Mouse (Mus musculus): ENCODE measurements around the gene Nsg2. TPM values are rescaled to one million over a fixed set of nuclear protein-coding genes. Genes with fewer than 3 reads are reported as not detected.
"Not testable (repeated sequence)": the region's sequence is repeated elsewhere in the genome, so short reads cannot be mapped to it uniquely, and the experiment has no call there.

Nsg2 gene
- 7.6 and 7.9 TPM in 2 replicates for polyA plus RNA-seq (2015; fragmentation: Nextera tagmentation; extraction: Ambion mirVana)

GRCm38 (mm10) chr11:32000281-32000680, at the start of gene Nsg2:
Gene Nsg2, plus strand, starts transcription at chr11:32000463.
- Histone ChIP-seq H3K9me3 (no peaks in the 10 kb centered on the region), H3K4me1 (peaks cover 34% of the 10 kb centered on the region), H3K9ac (peak within 1 kb of the TSS; percentile 56), H3K36me3 (no peaks in the 10 kb centered on the region), H3K27ac (no peak within 1 kb of the TSS), H3K27me3 (peaks cover 14% of the 10 kb centered on the region), H3K4me3 (peak within 1 kb of the TSS; percentile 35), H3K4me2 (replicated peaks) (peak within 1 kb of the TSS; percentile 63)
- peak; percentile 82 for ATAC-seq (ENCODE audit: low FRiP score, low read depth)
- 1% methylated on average over 16 of the region's 16 CpGs for WGBS

GRCm38 (mm10) chr11:31960071-31960470, 40.2 kb upstream of the Nsg2 start:
- H3K9me3 ChIP-seq: no peaks in the 10 kb centered on the region
- H3K4me2 ChIP-seq (replicated peaks): no peak overlapping the region
- ATAC-seq (ENCODE audit: low FRiP score, low read depth): no peak
- no peak overlapping the region for H3K27ac ChIP-seq
- no peaks in the 10 kb centered on the region for H3K36me3 ChIP-seq
- no peak overlapping the region for H3K4me3 ChIP-seq
- H3K9ac ChIP-seq: no peak overlapping the region
- H3K27me3 ChIP-seq: no peaks in the 10 kb centered on the region
- H3K4me1 ChIP-seq: no peaks in the 10 kb centered on the region

- no peaks in the 10 kb centered on the region for H3K36me3 ChIP-seq
- no peak overlapping the region for H3K9ac ChIP-seq
- H3K27ac ChIP-seq: no peak overlapping the region
- H3K4me1 ChIP-seq: 0 out of 2 replicates have a peak, but pooled peaks cover 3% of the 10 kb centered on the region
- 88% methylated on average over 1 of the region's 1 CpGs for WGBS
- H3K4me3 ChIP-seq: no peak overlapping the region
- H3K9me3 ChIP-seq: no peaks in the 10 kb centered on the region
- H3K27me3 ChIP-seq: no peaks in the 10 kb centered on the region
- H3K4me2 ChIP-seq (replicated peaks): no peak overlapping the region
- ATAC-seq (ENCODE audit: low FRiP score, low read depth): no peak
Observed at GRCm38 (mm10) chr11:31963993-31964392, 36.3 kb upstream of the Nsg2 start.

GRCm38 (mm10) chr11:31965256-31966134, 34.8 kb upstream of the Nsg2 start, which contains the start of gene 4930524B15Rik:
Gene 4930524B15Rik, plus strand, starts transcription at chr11:31965592.
- no peaks in the 10 kb centered on the region for H3K27me3 ChIP-seq
- ATAC-seq (ENCODE audit: low FRiP score, low read depth): peak; percentile 57
- peak within 1 kb of the TSS; percentile 67 for H3K4me2 ChIP-seq (replicated peaks)
- H3K4me1 ChIP-seq: 0 out of 2 replicates have a peak, but pooled peaks cover 3% of the 10 kb centered on the region
- peak within 1 kb of the TSS; percentile 65 for H3K9ac ChIP-seq
- H3K27ac ChIP-seq: no peak within 1 kb of the TSS
- WGBS: 38% methylated on average over 49 of the region's 49 CpGs
- no peaks in the 10 kb centered on the region for H3K9me3 ChIP-seq
- H3K4me3 ChIP-seq: peak within 1 kb of the TSS; percentile 39
- no peaks in the 10 kb centered on the region for H3K36me3 ChIP-seq

- 82% methylated on average over 4 of the region's 4 CpGs for WGBS
- no peak for ATAC-seq (ENCODE audit: low FRiP score, low read depth)
Observed at GRCm38 (mm10) chr11:31974132-31974531, 26.1 kb upstream of the Nsg2 start.

GRCm38 (mm10) chr11:31974826-31975225, 25.4 kb upstream of the Nsg2 start:
- no peak overlapping the region for H3K27ac ChIP-seq
- H3K9ac ChIP-seq: no peak overlapping the region
- H3K36me3 ChIP-seq: no peaks in the 10 kb centered on the region
- ATAC-seq (ENCODE audit: low FRiP score, low read depth): no peak
- H3K27me3 ChIP-seq: no peaks in the 10 kb centered on the region
- no peak overlapping the region for H3K4me3 ChIP-seq
- no peak overlapping the region for H3K4me2 ChIP-seq (replicated peaks)
- H3K9me3 ChIP-seq: no peaks in the 10 kb centered on the region
- H3K4me1 ChIP-seq: no peaks in the 10 kb centered on the region
- 58% methylated on average over 8 of the region's 8 CpGs for WGBS

More at GRCm38 (mm10) chr11:31974132-31974531, 26.1 kb upstream of the Nsg2 start:
- H3K27ac ChIP-seq: no peak overlapping the region
- no peaks in the 10 kb centered on the region for H3K4me1 ChIP-seq
- no peaks in the 10 kb centered on the region for H3K36me3 ChIP-seq
- no peaks in the 10 kb centered on the region for H3K27me3 ChIP-seq
- no peak overlapping the region for H3K4me3 ChIP-seq
- H3K9ac ChIP-seq: no peak overlapping the region
- H3K4me2 ChIP-seq (replicated peaks): no peak overlapping the region
- no peaks in the 10 kb centered on the region for H3K9me3 ChIP-seq

- H3K4me1 ChIP-seq: no peaks in the 10 kb centered on the region
- H3K9me3 ChIP-seq: no peaks in the 10 kb centered on the region; the same call in 1 of the 2 replicates
- H3K27me3 ChIP-seq: no peaks in the 10 kb centered on the region
- ATAC-seq (ENCODE audit: low FRiP score, low read depth): no peak
- WGBS: 91% methylated on average over 5 of the region's 5 CpGs
- H3K9ac ChIP-seq: no peak overlapping the region
- H3K4me3 ChIP-seq: no peak overlapping the region
- H3K36me3 ChIP-seq: no peaks in the 10 kb centered on the region
- H3K4me2 ChIP-seq (replicated peaks): no peak overlapping the region
- no peak overlapping the region for H3K27ac ChIP-seq
Observed at GRCm38 (mm10) chr11:31975678-31976077, 24.6 kb upstream of the Nsg2 start.

GRCm38 (mm10) chr11:31976137-31976536, 24.1 kb upstream of the Nsg2 start:
- Histone ChIP-seq H3K27me3 (no peaks in the 10 kb centered on the region), H3K4me1 (no peaks in the 10 kb centered on the region), H3K4me2 (replicated peaks) (no peak overlapping the region), H3K9me3 (peaks cover under 1% of the 10 kb centered on the region; the same call in 1 of the 2 replicates), H3K27ac (no peak overlapping the region), H3K36me3 (no peaks in the 10 kb centered on the region), H3K4me3 (no peak overlapping the region), H3K9ac (no peak overlapping the region)
- no peak for ATAC-seq (ENCODE audit: low FRiP score, low read depth)
- WGBS: 71% methylated on average over 5 of the region's 5 CpGs

GRCm38 (mm10) chr11:31980089-31980488, 20.2 kb upstream of the Nsg2 start:
- 90% methylated on average over 5 of the region's 5 CpGs for whole genome bisulfite sequencing

GRCm38 (mm10) chr11:31981830-31982229, 18.4 kb upstream of the Nsg2 start:
- Histone ChIP-seq H3K9me3 (peaks cover 6% of the 10 kb centered on the region; the same call in 1 of the 2 replicates), H3K9ac (no peak overlapping the region), H3K4me2 (replicated peaks) (no peak overlapping the region), H3K27ac (no peak overlapping the region), H3K4me3 (no peak overlapping the region), H3K36me3 (no peaks in the 10 kb centered on the region), H3K4me1 (no peaks in the 10 kb centered on the region), H3K27me3 (no peaks in the 10 kb centered on the region)
- ATAC-seq (ENCODE audit: low FRiP score, low read depth): no peak
- 81% methylated on average over 7 of the region's 7 CpGs for WGBS

More at GRCm38 (mm10) chr11:31980089-31980488, 20.2 kb upstream of the Nsg2 start:
- H3K9me3 ChIP-seq; H3K9ac ChIP-seq; ATAC-seq (ENCODE audit: low FRiP score, low read depth); H3K36me3 ChIP-seq; H3K4me2 ChIP-seq (replicated peaks); H3K4me1 ChIP-seq; H3K4me3 ChIP-seq; H3K27ac ChIP-seq; H3K27me3 ChIP-seq: not testable (repeated sequence)

- 87% methylated on average over 13 of the region's 13 CpGs for WGBS
- not testable (repeated sequence) for H3K4me3 ChIP-seq; H3K4me2 ChIP-seq (replicated peaks); ATAC-seq (ENCODE audit: low FRiP score, low read depth); H3K9ac ChIP-seq; H3K9me3 ChIP-seq; H3K36me3 ChIP-seq; H3K27me3 ChIP-seq; H3K27ac ChIP-seq; H3K4me1 ChIP-seq
Observed at GRCm38 (mm10) chr11:31982247-31982943, 17.9 kb upstream of the Nsg2 start.

- Histone ChIP-seq H3K4me2 (replicated peaks) (no peak overlapping the region), H3K9me3 (peaks cover 6% of the 10 kb centered on the region; the same call in 1 of the 2 replicates), H3K36me3 (no peaks in the 10 kb centered on the region), H3K4me3 (no peak overlapping the region), H3K27ac (no peak overlapping the region), H3K4me1 (no peaks in the 10 kb centered on the region), H3K27me3 (no peaks in the 10 kb centered on the region), H3K9ac (no peak overlapping the region)
- no peak for ATAC-seq (ENCODE audit: low FRiP score, low read depth)
Observed at GRCm38 (mm10) chr11:31983249-31983648, 17.0 kb upstream of the Nsg2 start.

All from limb, embryonic 13.5 days (tissue).